Mouse (Mus musculus) lung, adult 2 months (tissue): ENCODE data around the gene Gm5431.

ENCODE experiments used
- CTCF ChIP-seq: fragments of 200-500 bp; IDR thresholded peaks from 2 replicates; pipeline ENCODE4 v1.5.1; 2011; ENCODE audit warnings: mild to moderate bottlenecking, low read length, control low read depth; ENCODE audit not compliant: insufficient read depth
- POLR2A ChIP-seq: fragments of 200-500 bp; IDR thresholded peaks from 2 replicates; pipeline ENCODE4 v1.6.1; 2011; ENCODE audit warnings: low read depth, mild to moderate bottlenecking, control low read depth, low read length, borderline replicate concordance; ENCODE audit errors: extremely low read depth

GRCm38 (mm10) chr11:48898812-48899431 lies 3.1 kb downstream of the Gm5431 start:
- no peak for TF ChIP-seq POLR2A
- TF ChIP-seq CTCF, result no peak
